Mouse (Mus musculus): Measurements from ENCODE around the gene Mtf1.

Gene Mtf1

DNA sequence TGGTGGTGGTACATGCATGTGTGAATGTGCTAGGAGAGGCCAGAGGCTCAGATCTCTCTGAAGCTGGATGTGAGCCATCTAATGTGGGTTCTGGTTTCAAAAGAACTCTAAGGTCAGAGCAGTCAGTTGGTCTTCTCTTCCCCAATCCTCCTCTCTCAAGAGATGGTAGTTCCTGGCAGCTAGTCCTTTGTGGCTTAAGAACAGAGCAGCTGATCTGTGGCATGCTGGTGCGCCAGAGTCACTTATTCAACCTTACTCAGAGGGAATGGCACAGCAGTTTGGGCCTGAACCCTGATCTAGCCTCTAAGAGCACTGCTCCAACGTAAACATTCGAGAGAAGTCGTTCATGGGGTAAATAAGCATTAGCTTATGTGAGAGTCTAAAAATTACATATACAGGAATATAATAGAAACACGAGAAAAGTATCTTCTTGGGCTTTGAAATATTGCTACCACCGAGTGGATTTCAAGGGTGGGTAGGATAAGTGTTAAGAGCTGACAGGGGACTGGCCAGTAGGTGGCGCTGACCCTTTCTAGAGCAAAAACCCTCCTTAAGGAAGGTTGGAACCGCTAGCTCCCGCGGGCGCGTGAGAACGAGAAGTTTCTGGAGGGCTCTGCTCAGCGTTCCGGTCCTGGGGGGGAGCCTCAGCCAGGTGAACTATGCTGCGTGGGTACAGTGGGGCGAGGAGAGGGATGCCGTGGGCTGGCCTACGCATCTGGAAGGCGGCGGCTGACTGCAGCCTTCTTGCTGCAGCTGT, at the start of gene Mtf1:
Gene Mtf1 (plus strand): TSS at position 553 of the 757 bp plus-strand sequence.
- DNase-seq: peak; percentile 92 to 96

DNA sequence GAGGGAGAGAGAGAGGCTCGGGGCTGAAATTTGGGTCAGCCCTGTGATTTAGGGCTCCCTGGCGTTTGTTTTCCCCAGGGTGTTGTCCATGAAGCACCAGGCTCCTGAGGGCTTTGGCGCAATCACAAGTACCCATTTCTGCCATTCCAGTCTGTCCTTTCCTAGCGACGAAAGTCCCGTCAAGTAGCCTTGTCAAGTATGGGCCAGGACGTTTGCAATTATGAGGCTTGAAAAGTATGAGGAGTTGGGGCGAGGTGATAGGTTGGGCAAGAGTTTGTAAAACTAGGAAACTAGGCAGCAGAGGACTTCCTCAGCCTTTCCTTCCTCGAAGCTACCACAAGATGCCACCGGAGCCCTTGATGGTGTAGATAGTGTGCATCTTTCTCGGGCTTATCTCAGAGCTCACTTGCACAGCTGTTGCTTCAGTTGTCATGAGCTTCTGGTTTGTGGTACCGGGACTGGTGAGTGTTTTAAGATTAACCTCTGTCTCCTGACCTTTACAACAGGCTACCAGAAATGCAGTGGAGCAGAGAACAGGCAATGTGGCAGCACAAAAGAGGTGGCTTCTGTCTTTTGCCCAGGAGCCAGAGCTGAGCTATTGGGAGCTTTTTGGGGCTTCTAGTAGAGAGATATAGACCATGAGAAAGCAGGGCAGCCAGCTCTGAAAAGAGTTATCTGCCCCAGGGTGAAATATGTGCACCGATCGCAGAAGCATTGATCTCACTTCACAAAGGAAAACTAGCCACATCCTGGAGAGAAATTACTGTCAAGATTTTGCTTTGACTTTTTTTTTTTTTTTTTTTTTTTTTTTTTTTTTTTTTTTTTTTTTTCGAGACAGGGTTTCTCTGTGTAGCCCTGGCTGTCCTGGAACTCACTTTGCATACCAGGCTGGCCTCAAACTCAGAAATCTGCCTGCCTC, 49.4 kb upstream of the Mtf1 start:
- DNase-seq: no peak

DNA sequence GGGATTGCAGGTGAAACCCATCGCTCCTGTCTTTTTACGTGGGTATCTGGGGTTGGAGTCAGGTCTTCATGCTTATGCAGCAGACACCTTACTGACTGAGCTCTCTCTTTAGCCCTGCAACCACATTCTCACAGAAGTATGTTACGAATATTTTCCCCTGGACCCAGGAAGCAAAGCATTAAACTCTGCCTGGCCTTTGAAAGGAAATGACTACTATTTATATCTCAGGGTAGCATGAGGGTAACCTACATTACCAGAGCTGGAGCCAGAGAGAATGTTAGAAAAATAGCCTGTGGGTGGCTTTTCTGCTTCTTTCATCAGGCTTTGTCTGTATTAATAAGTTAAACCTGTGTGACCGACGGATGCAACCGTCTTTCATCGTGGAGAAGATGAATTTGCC, 46.4 kb upstream of the Mtf1 start:
- no peak for DNase-seq

DNA sequence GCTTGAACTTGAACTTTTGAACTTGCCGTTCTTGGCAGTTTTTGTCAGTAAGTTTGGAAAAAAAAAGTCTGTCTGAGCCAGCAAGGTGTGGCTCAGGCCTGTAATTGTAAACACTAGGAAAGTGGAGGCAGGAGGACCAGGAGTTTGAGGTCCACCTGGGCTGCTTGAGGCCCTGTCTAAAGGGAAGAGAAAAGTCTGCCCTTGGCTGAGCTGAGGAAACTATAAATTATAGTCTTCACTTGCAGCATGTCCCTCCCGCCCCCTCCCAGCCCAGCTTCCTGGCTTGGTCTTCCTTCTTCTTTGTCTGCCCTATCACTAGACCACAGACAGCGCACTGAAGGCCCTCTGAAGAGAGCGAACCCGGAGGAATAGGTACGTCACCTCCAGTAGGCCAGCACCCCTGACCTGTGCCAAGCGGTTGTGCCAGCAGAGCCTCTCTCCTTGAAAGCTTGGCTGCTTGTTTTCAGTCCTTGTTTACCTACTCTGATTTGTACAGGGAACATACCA, 42.5 kb upstream of the Mtf1 start:
- DNase-seq: peak in 1 of 2 experiments; percentile 24

DNA sequence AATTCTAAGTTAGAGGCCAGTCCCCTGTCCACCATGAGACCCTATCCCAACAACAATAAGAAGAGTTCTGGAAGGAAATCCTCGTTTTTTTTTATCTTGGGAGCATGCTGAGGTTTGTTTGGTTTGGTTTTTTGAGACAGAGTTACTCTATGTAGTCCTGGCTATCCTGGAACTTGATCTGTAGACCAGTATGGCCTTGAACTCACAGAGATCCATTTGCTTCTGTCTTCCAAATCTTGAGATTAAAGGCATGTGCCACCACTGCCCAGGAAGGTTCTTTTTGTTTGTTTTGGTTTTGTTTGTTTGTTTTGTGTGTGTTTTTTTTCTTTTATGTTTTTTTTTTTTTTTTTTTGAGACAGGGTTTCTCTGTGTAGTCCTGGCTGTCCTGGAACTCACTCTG, 40.7 kb upstream of the Mtf1 start:
- DNase-seq: no peak

DNA sequence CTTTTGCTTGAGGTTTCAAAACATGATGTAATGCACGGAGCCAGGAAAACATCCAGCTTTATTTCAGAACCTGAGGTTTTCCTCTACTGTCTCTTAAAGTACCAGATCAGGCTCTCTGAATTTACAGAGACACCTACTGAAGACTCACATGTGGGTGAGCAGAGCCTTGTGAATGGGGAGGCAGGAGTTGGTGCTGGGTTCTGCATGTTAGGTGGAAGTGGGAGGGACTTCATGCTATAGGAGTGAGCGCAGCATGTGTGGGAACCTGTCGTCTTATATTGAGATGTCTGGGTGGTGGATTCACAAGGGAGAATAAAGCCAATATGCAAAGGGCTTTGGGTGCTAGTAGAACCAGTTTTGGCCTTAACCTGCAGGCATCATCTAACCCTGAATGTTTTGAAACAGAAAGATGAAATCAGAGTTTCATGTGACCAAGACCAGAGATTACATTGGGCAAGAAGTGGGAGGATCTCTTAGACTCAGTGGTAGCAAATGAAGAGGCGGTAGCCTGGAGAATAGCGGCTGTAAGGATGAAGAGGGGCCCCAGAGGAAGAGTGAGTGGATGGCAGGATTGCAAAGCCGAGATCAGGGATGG, 38.9 kb upstream of the Mtf1 start:
- no peak for DNase-seq

DNA sequence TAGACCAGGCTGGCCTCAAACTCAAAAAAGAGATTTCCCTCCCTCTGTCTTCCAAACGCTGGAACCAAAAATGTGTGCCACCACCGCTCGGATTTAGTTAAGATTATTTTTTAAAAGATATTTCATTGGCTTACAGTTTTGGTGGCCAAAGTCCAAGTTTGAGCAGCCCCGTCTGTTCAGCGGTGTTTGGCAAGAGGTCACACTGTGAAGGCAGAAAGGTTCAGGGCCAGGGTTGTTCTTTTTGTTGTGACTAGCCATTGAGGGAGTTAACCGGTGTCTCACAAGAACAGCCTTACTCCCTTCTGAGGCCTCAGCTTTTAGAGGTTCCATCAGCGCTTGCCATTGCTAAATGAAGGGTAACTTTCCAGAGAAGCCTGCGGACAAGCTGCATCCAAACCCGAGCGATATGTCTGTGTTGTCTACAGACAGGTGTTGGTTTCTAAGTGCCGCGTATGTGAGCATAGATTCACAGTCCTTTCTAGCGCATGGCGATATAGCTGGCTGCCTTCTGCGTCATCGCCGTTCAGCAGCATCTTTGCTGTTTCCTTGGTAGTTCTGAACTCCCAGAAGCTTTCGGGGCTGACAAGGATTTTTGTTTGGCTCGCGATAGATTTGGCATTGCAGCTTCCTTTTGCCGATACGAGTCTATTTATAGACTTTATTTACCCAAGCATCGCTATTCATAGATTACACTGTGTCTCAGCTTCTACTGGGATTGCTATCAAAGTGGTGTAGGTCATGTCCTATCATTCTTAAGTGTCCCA, 35.9 kb upstream of the Mtf1 start:
- peak; percentile 22 to 38 for DNase-seq

DNA sequence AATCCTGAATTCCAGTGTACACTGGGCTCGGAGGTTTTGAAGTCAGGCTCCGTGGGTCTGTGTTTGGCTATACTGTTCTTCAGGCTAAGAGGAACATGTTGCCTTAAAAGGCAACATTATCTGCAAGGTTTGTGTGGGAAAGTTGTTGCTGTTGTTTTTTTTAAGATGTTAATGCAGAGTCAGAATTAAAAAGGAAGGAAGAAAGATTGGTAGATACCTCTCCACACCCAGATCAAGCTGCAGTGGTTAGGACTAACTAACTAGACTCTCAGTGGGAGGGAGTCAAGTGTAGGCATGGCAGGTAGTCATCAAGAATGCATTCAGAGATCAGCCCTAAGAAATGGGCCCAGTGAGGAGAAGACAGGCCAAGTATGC, 35.4 kb upstream of the Mtf1 start:
- no peak for DNase-seq

DNA sequence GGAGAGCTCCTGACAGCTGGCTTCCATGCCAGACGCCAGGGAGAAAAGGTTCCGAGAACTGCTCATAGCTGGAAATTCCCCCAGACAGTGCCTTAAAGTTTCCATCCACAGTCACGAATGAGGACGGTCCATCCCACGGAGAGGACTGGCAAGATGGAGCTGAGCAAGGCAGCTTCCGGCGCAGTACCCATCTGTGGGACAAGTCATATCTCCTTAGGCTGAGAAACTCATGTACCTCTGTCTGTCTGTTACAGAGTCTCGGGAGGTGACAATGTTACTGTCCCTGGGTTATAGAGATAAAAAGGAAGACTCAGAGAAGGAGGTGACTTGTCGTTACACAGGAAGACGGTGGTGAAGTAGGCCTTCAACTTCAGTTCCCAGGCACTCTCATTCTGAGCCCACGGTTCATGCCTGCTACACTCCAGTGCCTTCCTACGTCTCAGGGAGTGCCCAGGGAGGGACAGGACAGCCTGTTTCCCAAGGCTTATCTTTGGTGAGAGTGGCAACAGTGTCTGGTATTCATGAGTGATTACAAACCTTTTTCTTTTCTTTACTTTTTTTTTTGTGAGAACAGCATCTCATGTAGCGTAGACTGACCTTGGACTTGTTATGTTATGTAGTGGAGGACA, 32.8 kb upstream of the Mtf1 start:
- DNase-seq: no peak

DNA sequence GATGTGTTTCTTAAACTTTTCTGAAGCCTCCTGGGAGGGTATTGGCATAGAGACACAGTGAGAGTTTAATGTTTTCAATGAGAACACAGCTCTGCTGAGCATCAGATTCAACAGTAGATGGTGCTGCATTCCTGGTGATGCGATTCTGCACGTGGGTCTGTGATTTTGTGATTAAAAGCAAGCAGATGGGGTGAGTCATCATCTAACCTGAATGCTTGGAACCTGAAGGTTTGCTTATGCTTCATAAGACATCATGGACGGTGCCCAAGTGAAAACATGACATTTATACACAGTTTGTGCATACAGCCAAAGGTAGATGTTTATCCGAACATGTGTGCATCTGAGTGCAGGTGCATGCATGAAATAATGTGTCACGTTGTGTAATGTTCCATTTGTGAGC, 31.3 kb upstream of the Mtf1 start:
- peak; percentile 55 to 69 for DNase-seq

DNA sequence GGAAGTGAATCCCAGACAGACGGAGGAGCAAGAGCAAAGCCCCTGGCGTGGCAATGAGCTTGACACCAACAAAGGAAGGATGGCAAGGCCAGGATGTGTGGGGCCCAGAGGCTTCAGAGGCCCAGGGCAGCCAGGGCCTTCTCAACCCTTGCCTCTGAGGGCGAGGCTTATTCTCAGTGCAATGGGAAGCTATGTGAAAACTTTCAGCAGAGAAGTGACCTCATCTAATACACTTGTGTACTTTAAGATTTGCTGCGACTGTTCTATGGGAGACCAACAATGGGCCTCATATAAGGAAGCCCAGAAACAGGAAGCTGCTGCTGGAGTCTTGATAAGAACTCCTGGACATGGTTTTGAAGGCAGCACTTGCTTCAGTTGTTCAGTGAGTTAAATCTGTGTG, 29.8 kb upstream of the Mtf1 start:
- no peak for DNase-seq

DNA sequence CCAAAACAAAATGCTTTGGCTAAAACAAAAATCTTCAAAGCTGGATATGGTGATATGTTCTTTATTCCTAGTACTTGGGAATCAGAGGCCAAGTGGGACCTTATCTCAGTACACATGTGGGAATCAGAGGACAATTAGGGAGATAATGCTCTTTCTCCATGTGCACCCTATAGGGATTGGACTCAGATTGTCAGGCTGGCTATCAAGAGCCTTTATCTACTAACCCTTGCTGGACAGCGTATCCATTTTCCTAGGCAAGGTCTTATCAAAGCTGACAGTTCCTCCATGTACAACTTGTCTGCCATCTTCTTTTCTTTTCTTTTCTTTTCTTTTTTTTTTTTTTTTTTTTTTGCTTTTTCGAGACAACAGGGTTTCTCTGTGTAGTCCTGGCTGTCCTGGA, 28.5 kb upstream of the Mtf1 start:
- DNase-seq: no peak

DNA sequence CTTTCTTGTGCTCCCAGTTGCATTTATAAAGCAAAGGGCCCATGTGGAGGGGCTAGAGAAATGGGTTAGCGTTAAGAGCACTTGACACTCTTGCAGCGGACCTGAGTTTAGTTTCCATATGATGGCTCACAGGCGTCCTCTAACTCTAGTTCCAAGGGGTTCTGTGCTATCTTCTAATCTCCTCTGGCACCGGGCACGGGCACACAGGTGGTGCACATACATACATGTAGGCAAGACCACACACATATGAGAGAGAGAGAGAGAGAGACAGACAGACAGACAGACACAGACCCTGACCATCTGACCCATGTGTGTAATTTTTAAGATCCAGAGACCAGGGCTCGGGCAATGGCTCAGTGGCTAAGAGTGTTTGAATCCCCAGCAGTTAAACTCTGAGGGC, 27.9 kb upstream of the Mtf1 start:
- no peak for DNase-seq

DNA sequence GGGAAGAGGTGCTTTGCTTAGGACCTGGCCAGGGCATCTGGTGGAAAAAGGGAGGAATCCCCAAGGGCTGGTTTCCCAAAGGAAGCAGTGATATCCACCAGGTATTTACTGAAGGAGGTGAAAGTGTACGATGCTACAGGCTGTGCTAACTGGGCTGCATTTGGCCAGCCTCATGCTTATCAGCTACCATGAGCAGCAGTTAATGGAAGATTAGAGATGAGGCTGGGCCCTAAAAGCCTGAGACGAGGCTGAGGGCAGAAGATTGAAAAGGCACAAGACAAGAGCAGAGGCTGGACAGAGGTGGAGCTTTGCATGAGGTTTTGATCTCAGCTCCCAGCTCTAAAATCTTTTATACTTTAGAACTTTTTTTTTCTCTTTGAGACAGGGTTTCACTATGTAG, 27.5 kb upstream of the Mtf1 start:
- DNase-seq: no peak

DNA sequence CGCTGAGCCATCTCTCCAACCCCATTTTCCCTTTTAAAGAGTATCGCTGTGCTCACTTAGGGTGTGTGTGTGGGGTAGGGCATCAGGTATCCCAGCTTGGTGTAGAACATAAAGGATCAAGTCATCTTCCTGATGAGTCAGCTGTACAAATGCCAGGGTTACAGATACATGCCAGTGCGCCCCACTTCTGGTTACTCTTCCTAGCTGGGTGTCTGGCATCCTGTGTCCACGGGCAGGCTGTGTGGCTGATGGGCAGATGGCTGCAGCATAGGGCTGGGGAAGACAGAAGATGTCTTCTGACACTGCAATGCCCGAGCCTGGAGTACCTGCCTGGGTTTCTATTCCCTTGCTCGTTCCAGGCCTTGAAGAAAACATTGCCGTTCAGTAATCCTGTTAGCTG, 20.5 kb upstream of the Mtf1 start:
- DNase-seq: peak; percentile 51 to 67

DNA sequence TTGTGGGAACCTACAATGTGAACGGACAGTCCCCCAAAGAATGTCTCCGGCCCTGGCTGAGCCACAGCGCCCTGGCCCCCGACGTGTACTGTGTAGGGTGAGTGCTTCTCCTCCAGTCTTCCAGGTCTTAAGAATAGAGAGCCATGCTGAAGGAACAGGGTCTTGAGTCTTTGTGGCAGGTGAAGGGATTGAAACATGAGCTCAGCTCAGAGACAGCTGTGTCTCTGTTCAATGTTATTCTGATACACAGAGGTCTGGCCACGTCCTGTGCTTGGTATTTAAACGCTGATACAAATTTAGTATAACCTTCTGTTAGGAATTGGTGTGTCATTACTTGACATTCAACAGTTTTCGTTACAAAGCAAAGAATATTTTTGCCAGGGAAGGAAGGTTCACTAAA, 19.5 kb upstream of the Mtf1 start:
- no peak for DNase-seq

DNA sequence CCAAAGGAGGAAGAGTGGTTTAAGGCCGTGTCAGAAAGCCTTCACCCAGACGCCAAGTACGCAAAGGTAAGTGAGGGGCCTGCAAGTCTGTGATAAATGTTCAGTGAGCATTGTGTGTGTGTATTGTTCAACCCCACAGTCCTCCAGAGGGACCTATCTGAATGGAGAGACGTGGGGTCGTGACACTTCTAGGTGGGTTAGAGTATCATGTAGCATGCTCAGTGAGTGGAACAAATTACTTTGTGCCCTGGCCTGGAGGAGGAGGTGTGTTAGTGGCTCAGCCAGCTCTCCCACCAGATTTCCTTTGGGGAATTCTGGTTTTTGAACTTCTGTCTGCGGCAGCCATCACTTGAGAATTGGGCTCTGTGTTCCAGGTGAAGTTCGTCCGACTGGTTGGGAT, 18.0 kb upstream of the Mtf1 start:
- no peak for DNase-seq

DNA sequence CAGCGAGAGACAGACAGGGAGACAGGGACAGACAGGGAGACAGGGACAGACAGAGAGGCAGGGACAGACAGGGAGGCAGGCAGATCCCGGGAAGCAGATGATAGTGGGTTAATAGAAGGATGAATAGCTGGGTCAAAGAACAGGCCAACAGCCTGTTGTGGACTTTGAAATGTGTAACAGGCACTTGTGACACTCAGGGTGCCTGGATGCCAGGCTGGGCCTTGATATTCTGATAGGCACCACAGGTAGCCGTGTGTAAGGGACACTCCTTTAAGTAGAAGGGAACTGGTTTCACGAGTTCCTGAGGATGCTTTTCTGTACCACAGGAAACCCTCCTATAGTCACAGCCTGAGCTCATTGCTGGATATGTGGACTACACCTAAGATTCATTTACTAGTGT, 11.9 kb upstream of the Mtf1 start:
- DNase-seq: no peak

DNA sequence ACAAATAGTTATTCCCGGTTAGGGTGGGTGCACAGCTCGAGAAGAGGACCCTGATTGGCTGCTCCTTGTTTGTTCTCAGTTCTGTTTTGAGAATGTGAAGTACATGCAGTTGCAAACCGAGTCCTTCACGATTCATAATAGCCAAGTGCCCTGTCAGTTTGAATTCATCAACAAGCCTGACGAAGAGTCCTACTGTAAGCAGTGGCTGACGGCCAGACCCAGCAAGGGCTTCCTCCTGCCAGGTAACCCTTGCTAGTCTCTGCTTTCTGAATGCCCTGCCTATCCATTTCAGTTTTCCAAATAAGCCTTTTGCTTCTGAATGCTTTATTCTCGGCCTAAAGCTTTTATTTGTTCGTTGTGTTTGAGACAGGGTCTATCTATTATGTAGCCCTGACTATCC, 9.8 kb upstream of the Mtf1 start:
- DNase-seq: peak; percentile 67 to 79

DNA sequence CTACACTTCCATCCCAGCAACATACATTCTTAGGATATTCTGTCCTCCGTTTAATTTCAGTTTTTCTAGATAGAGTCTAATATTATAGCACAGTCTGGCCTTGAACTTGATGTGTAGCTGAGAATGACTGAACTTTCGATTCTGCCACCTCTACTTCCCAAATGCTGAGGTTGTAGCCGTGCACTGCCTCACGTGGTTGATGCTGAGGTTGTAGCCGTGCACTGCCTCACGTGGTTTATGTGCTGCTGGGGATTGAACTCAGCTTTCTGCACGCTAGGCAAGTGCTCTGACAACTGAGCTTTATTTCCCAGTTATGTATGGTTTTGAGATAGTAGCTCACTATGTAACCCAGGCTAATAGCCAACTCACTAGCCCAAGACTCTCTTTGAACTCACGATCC, 5.8 kb upstream of the Mtf1 start:
- no peak for DNase-seq

DNA sequence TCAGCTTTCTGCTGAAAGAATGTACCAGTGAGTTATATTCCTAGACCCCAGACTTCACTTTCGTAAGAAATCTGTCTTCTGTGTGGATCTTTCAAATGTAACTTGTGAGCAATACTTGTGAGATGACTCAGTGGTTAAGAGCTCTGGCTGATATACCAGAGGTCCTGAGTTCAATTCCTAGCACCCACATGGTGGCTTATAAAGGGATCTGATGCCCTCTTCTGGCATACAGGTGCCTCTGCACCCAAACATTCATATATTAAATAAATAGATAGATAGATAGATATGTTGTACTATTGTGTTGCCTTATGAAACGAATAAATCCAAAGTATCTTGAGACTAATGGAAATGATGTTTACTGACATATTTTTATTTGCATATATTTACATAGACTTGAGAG, 5.0 kb upstream of the Mtf1 start:
- no peak for DNase-seq
